Mouse (Mus musculus): ENCODE measurements around the gene Plac1.

GRCm38 (mm10) chrX:53064406-53064805 is 175.5 kb downstream of the Plac1 start:
- TF ChIP-seq POLR2A (IDR thresholded peaks at IDR 0.05; ENCODE audit: control insufficient read depth, low read depth, low read length), result no peak
- TF ChIP-seq CTCF (IDR thresholded peaks at IDR 0.05; ENCODE audit: control insufficient read depth, insufficient read depth, insufficient replicate concordance, low read depth, low read length), result no peak
